Mouse (Mus musculus) liver, embryonic 14.5 days (tissue): ENCODE measurements around the gene Bbc3. TPM values are rescaled to one million over a fixed set of nuclear protein-coding genes. Genes with fewer than 3 reads are reported as not detected.

ENCODE experiments used
- ATAC-seq: fragments of 200-750 bp; cut with Nextera tagmentation; 2 replicates; pipeline ENCODE4 v1.8.0; 2017; ENCODE audit warnings: moderate number of reproducible peaks, mild to moderate bottlenecking, moderate library complexity; ENCODE audit not compliant: insufficient read depth
- DNase-seq, 3 experiments: peaks; one replicate each; pipeline ENCODE4 v3.0.0-alpha.2; 2012 to 2013; ENCODE audit warnings: low read depth in 3 of 3, low spot score in 3 of 3
- H3K27ac ChIP-seq: fragments of 300-500 bp; sonication (generic); 2 replicates; pipeline ENCODE4 v1.5.1; 2014; ENCODE audit warnings: moderate library complexity, mild to moderate bottlenecking, control low read depth, inconsistent platforms
- H3K27me3 ChIP-seq: fragments of 300-500 bp; sonication (generic); 2 replicates; pipeline ENCODE4 v1.6.1; 2014; ENCODE audit warnings: mild to moderate bottlenecking, low read length, moderate library complexity; ENCODE audit not compliant: control insufficient read depth, insufficient read depth
- H3K36me3 ChIP-seq: fragments of 300-500 bp; sonication (generic); replicated peaks from 2 replicates; pipeline ENCODE4 v1.6.1; 2014; ENCODE audit warnings: low read depth; ENCODE audit not compliant: control insufficient read depth, insufficient read depth
- H3K4me1 ChIP-seq, 2 experiments: fragments of 200-500 bp in 1 of 2; fragments of 300-500 bp in 1 of 2; sonication (generic) in 1 of 2; replicated peaks; 2 replicates each; pipeline ENCODE4 v1.6.1; 2012 to 2014; ENCODE audit warnings: antibody characterized with exemption in 1 of 2, inconsistent platforms in 1 of 2, low read length in 1 of 2; ENCODE audit not compliant: control insufficient read depth in 2 of 2, insufficient read depth in 2 of 2
- H3K4me2 ChIP-seq: fragments of 300-500 bp; sonication (generic); 2 replicates; pipeline ENCODE4 v1.6.1; 2014; ENCODE audit warnings: low read depth, mild to moderate bottlenecking, control low read depth, moderate library complexity
- H3K4me3 ChIP-seq, 2 experiments: fragments of 200-500 bp in 1 of 2; fragments of 300-500 bp in 1 of 2; sonication (generic) in 1 of 2; 2 replicates each; pipeline ENCODE4 v1.5.1; 2012 to 2014; ENCODE audit warnings: low read depth in 2 of 2, low read length in 2 of 2, mild to moderate bottlenecking in 2 of 2, control low read depth in 1 of 2, inconsistent platforms in 1 of 2, moderate library complexity in 1 of 2; ENCODE audit not compliant: insufficient read depth in 1 of 2
- H3K9ac ChIP-seq: fragments of 300-500 bp; sonication (generic); replicated peaks from 2 replicates; pipeline ENCODE4 v1.6.1; 2014; ENCODE audit warnings: mild to moderate bottlenecking, control low read depth, moderate library complexity
- H3K9me3 ChIP-seq: fragments of 300-500 bp; sonication (generic); 2 replicates; pipeline ENCODE4 v1.6.1; 2016; ENCODE audit warnings: low read length, mixed read lengths; ENCODE audit not compliant: control insufficient read depth
- CTCF ChIP-seq: IDR thresholded peaks from 2 replicates; pipeline ENCODE4 v1.5.1; 2016; ENCODE audit warnings: antibody characterized with exemption, low read depth, control low read depth
- EP300 ChIP-seq: IDR thresholded peaks from 2 replicates; pipeline ENCODE4 v1.6.1; 2016; ENCODE audit warnings: antibody characterized with exemption, low read depth
- WGBS: fragments of 180-500 bp; shearing (Covaris S2); extraction: QIAGEN DNeasy Blood & Tissue Kit; methylation state at CpG from one replicate; pipeline ENCODE4 v1.1.7; 2014; ENCODE audit not compliant: insufficient replicate concordance; 5-methylcytosine and 5-hydroxymethylcytosine counted together
- polyA plus RNA-seq, 2 experiments: library from polyadenylated mRNA; depleted of rRNA in 1 of 2; stranded (reverse) in 1 of 2; unstranded in 1 of 2; fragments of >200 nt; fragmentation: Nextera tagmentation in 1 of 2; extraction: Ambion mirVana in 1 of 2; gene quantifications; 2 replicates each; pipeline versions ENCODE4 v1.2.1 to v1.2.3; 2012 to 2014

The Bbc3 gene
- polyA plus RNA-seq, 2 experiments, result 2.0 to 3.8 TPM

DNA sequence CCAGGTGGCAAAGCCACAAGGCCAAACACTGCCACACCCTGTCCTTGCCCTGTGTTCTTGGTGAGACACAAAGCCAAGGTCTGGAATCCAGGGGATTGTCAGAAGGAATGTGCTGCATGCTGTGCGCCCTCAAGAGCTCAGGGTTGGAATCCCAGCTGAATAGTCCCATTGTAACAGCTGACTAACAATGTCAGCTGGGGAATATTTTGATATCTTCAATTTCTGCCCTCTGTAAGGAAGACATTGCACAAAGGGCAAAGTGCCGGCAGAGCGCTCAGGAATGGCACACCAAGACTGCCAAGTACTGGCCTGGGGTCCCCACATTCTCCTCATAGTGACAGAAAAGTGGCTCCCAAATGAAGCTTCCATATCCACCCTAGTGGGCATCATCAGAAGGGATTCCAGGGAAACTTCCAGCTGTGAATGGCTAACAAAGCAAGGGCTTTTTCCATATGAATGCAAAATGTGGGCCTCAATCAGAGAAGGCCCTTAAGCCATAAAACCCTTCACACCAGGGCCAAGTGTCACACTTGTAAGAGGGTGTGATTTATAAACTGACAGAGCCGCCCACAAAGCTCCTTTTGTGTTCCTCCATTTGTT lies 56.8 kb downstream of the Bbc3 start:
- Histone ChIP-seq H3K9ac (no peak overlapping the region), H3K9me3 (no peaks in the 10 kb centered on the region), H3K36me3 (peaks cover 64% of the 10 kb centered on the region), H3K27ac (no peak overlapping the region), H3K4me2 (no peak overlapping the region), H3K27me3 (no peaks in the 10 kb centered on the region), H3K4me3 (no peak overlapping the region), H3K4me1 (peaks cover 0 to 5% of the 10 kb centered on the region in 2 experiments; a peak in 2 of 4 replicates)
- no peak for ATAC-seq
- WGBS, result 83% methylated on average over 4 of the region's 4 CpGs
- DNase-seq, result no peak
- no peak for TF ChIP-seq EP300
- TF ChIP-seq CTCF, result no peak

DNA sequence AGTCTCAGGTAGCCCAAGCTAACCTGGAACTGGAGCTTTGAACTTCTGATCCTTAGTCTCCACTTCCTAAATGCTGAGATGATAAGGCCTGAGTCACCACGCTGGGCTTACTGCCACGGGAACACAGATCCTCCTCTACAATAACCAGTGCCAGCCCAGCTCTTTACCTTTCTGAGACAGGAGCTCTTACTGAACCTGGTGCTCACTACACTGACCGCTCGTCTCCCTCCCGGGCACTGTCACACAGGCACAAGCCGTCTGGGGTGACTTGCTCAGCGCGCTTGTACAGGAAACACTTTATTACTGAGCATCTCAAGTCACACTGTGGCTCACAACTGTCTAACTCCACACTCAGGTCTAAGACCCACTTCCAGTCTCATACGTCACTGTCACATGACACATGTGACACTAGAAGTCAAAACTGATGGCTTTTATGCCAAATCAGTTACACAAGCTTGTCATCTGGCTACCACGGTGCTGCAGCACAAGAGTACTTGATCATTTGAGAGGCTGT lies 58.0 kb downstream of the Bbc3 start:
- Histone ChIP-seq H3K36me3 (peaks cover 72% of the 10 kb centered on the region), H3K27me3 (no peaks in the 10 kb centered on the region), H3K9ac (no peak overlapping the region), H3K4me2 (no peak overlapping the region), H3K27ac (no peak overlapping the region), H3K4me1 (peaks cover 0 to 5% of the 10 kb centered on the region in 2 experiments; a peak in 2 of 4 replicates), H3K9me3 (no peaks in the 10 kb centered on the region), H3K4me3 (no peak overlapping the region)
- TF ChIP-seq EP300 (no peak), CTCF (no peak)
- 80% methylated on average over 10 of the region's 10 CpGs for WGBS
- DNase-seq (no peak), ATAC-seq (no peak)

DNA sequence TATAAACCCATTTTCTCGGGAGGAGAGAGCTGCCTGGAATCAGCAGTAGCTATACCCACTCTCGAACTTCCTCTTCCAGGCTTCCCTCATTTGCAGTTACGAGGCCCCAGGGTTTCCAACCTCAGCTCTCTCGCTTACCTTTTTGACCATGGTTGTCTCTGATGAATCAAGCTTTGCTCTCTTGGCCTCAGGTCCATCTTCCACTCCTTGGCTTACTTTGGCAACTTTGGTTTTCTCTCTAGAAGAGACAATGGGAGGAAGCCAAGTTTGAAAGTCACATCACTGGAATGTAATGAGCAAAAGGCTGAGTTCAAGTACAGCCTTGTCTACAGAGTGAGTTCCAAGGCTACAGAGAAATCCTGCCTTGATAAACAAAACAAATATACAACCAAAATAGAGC lies 58.5 kb downstream of the Bbc3 start:
- Histone ChIP-seq H3K4me2 (no peak overlapping the region), H3K27ac (no peak overlapping the region), H3K27me3 (no peaks in the 10 kb centered on the region), H3K36me3 (peaks cover 72% of the 10 kb centered on the region), H3K9me3 (no peaks in the 10 kb centered on the region), H3K4me3 (no peak overlapping the region), H3K4me1 (peaks cover 0 to 5% of the 10 kb centered on the region in 2 experiments; a peak in 2 of 4 replicates), H3K9ac (no peak overlapping the region)
- DNase-seq, result no peak
- no peak for ATAC-seq
- 75% methylated on average over 4 of the region's 4 CpGs for WGBS
- no peak for TF ChIP-seq EP300
- no peak for TF ChIP-seq CTCF

Other genes with a start within 250 kb of the Bbc3 start
- gene Zfp541, start 246.6 kb upstream of the Bbc3 start, polyA plus RNA-seq (2012; rRNA removed), result 0.02 TPM in 1 of 2 replicates, not detected in the other
- not detected in 2 replicates for gene Zfp541, start 246.6 kb upstream of the Bbc3 start, polyA plus RNA-seq (2014; fragmentation: Nextera tagmentation; extraction: Ambion mirVana)
- 88.9 and 110 TPM in 2 replicates for gene Napa, start 209.9 kb upstream of the Bbc3 start, polyA plus RNA-seq (2012; rRNA removed)
- 107 and 112 TPM in 2 replicates for gene Napa, start 209.9 kb upstream of the Bbc3 start, polyA plus RNA-seq (2014; fragmentation: Nextera tagmentation; extraction: Ambion mirVana)
- 5.7 and 7.5 TPM in 2 replicates for gene Kptn, start 188.5 kb upstream of the Bbc3 start, polyA plus RNA-seq (2012; rRNA removed)
- gene Kptn, start 188.5 kb upstream of the Bbc3 start, polyA plus RNA-seq (2014; fragmentation: Nextera tagmentation; extraction: Ambion mirVana), result 8.2 and 8.6 TPM in 2 replicates
- 0.08 and 0.11 TPM in 2 replicates for gene Slc8a2, start 178.6 kb upstream of the Bbc3 start, polyA plus RNA-seq (2012; rRNA removed)
- gene Slc8a2, start 178.6 kb upstream of the Bbc3 start, polyA plus RNA-seq (2014; fragmentation: Nextera tagmentation; extraction: Ambion mirVana), result not detected in 2 replicates
- 1.2 and 1.6 TPM in 2 replicates for gene Meis3, start 133.3 kb upstream of the Bbc3 start, polyA plus RNA-seq (2012; rRNA removed)
- gene Meis3, start 133.3 kb upstream of the Bbc3 start, polyA plus RNA-seq (2014; fragmentation: Nextera tagmentation; extraction: Ambion mirVana), result 0.70 and 1.0 TPM in 2 replicates
- gene Dhx34, start 86.4 kb upstream of the Bbc3 start, polyA plus RNA-seq (2012; rRNA removed), result 5.0 and 5.3 TPM in 2 replicates
- 3.6 and 3.7 TPM in 2 replicates for gene Dhx34, start 86.4 kb upstream of the Bbc3 start, polyA plus RNA-seq (2014; fragmentation: Nextera tagmentation; extraction: Ambion mirVana)
- 0.47 and 0.56 TPM in 2 replicates for gene C5ar2, start 64.2 kb upstream of the Bbc3 start, polyA plus RNA-seq (2012; rRNA removed)
- gene C5ar2, start 64.2 kb upstream of the Bbc3 start, polyA plus RNA-seq (2014; fragmentation: Nextera tagmentation; extraction: Ambion mirVana), result 0.30 and 0.33 TPM in 2 replicates
- 0.95 and 1.1 TPM in 2 replicates for gene C5ar1, start 48.9 kb upstream of the Bbc3 start, polyA plus RNA-seq (2012; rRNA removed)
- gene C5ar1, start 48.9 kb upstream of the Bbc3 start, polyA plus RNA-seq (2014; fragmentation: Nextera tagmentation; extraction: Ambion mirVana), result 1.1 and 1.9 TPM in 2 replicates
- 7.9 and 8.3 TPM in 2 replicates for gene Inafm1, start 34.8 kb upstream of the Bbc3 start, polyA plus RNA-seq (2012; rRNA removed)
- gene Inafm1, start 34.8 kb upstream of the Bbc3 start, polyA plus RNA-seq (2014; fragmentation: Nextera tagmentation; extraction: Ambion mirVana), result 3.5 and 4.0 TPM in 2 replicates
- gene Ccdc9, start 21.6 kb upstream of the Bbc3 start, polyA plus RNA-seq (2012; rRNA removed), result 15.9 and 24.7 TPM in 2 replicates
- gene Ccdc9, start 21.6 kb upstream of the Bbc3 start, polyA plus RNA-seq (2014; fragmentation: Nextera tagmentation; extraction: Ambion mirVana), result 4.2 and 7.6 TPM in 2 replicates
- 35.0 and 55.6 TPM in 2 replicates for gene Sae1, start 79.4 kb downstream of the Bbc3 start, polyA plus RNA-seq (2012; rRNA removed)
- gene Sae1, start 79.4 kb downstream of the Bbc3 start, polyA plus RNA-seq (2014; fragmentation: Nextera tagmentation; extraction: Ambion mirVana), result 89.3 and 95.5 TPM in 2 replicates
- gene Zc3h4, start 92.5 kb downstream of the Bbc3 start, polyA plus RNA-seq (2012; rRNA removed), result 13.7 and 15.2 TPM in 2 replicates
- gene Zc3h4, start 92.5 kb downstream of the Bbc3 start, polyA plus RNA-seq (2014; fragmentation: Nextera tagmentation; extraction: Ambion mirVana), result 6.0 TPM in 2 replicates
- 21.5 and 23.6 TPM in 2 replicates for gene Tmem160, start 144.4 kb downstream of the Bbc3 start, polyA plus RNA-seq (2012; rRNA removed)
- gene Tmem160, start 144.4 kb downstream of the Bbc3 start, polyA plus RNA-seq (2014; fragmentation: Nextera tagmentation; extraction: Ambion mirVana), result 34.5 and 36.9 TPM in 2 replicates
- not detected in 2 replicates for gene Npas1, start 169.3 kb downstream of the Bbc3 start, polyA plus RNA-seq (2012; rRNA removed)
- gene Npas1, start 169.3 kb downstream of the Bbc3 start, polyA plus RNA-seq (2014; fragmentation: Nextera tagmentation; extraction: Ambion mirVana), result not detected in 2 replicates